Mouse (Mus musculus): Measurements from ENCODE around the gene Rbp3.

Rbp3 gene

DNA sequence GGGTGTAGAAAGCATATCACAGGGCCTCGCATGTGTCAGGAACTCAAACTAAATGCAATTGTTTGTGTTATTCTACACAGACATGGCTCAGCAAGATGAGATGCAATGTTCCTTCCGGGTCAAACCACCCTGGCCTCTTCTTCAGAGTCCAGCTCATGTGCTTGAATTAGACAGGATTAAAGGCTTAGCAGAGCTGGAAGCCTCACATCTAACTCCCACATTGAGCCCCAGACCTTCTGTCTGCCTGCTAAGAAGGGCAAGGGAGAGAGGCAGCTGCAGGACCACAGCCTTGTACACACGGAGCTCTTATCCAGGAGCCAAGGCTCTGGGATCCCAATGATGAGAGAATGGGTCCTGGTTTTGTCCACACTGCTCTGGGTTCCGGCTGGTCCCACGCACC is at the start of gene Rbp3:
Gene Rbp3, plus strand, starts transcription at position 243 of the 400 bp plus-strand sequence.
- DNase-seq (ENCODE audit: low spot score in 2 of 2): no peak

DNA sequence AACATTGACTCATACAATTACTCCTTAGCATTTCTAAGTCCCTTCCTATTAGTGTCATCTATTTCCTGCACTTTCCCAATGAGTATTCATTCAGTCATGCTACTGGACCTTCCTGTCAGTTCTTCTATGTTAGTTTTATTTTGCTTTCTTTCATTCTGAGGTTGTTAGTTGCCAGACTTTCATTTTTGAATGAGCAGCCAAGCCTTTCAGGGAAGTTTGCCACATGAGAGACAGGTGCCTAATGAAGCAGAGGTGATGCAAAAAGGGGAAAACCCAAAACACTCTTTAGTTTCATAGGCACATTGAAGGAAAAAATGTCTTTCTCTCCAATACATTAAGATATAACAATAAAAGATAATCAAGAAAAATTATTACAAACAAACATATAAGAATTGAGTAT is 49.0 kb upstream of the Rbp3 start:
- no peak for DNase-seq (ENCODE audit: low spot score in 2 of 2)

DNA sequence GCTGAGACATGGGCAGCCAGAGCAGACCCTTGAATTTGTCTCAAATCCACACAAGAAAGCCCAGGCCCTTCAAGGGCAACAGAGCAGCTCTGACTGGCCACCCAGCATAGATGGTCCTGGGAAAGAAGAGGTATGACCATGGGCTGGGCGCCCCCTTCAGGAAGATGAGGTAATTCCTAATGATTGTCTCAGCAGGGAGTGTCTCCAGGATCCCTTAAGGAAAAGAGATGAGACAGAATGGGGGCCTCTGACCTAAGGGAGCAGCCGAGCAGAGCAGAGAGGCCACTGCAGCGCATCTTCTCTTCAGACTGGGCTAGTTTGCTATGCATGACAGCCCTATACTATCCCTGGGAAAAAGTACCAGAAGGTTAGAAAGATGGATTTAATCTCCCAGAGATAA is 40.1 kb upstream of the Rbp3 start:
- DNase-seq (ENCODE audit: low spot score in 2 of 2): no peak

DNA sequence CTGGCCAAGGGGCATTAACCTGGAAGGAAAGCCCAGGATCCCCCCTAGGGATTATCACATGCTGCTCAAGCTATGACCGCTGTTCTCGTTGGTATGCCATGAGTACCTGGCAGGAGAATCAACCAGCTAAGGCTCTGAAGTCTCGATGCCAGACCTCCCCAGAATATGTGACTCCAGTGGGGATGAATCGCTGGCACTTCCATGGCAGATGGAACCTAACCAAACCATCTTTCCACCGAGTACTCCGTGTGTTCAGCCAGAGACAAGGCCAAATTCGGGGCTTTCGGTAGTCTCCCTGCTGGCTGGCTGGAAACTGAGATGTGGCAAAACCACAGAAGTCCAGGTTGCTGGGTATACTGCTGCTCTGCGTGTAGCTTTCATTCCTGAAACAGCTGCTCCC is 39.6 kb upstream of the Rbp3 start:
- DNase-seq (ENCODE audit: low spot score in 2 of 2): no peak

DNA sequence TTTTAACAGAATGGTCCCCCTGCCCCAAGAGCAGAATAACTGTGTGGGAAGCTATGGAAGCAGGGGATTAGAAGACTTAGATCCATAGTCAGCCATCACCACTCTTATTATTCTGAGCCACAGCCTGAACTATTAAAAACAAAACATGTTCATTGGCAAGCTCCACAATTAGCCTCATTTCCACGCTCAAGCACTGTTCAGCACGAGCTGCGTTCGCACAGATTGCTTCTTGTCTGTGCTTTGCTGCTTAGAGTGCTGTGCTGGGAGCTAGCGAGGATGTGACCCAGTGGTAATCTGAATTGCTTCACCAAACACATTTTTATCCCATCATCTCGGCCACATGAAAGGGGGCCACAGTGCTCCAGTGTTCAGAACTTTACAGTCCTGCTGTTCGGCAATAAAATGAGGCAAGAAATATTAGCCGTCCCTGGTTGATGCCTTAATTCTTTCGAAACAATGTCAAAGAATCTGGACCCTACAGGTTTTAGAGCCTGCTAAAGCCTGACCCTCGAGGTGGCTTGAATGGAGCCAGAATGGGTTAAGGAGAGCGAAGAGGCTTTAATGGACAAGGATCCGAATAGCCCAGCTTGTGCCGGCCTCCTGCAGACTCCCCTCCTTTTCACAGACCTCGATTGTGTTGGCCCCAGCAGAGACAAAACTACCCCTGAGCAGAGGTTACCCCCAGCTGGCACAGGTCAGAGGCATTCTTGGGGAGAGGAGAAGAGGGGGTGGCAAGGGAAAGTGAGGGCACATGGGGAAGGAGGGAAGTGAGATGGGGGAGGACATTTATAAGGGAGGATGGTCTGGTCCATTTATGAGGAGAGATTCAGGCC is 32.9 kb upstream of the Rbp3 start:
- no peak for DNase-seq (ENCODE audit: low spot score in 2 of 2)

DNA sequence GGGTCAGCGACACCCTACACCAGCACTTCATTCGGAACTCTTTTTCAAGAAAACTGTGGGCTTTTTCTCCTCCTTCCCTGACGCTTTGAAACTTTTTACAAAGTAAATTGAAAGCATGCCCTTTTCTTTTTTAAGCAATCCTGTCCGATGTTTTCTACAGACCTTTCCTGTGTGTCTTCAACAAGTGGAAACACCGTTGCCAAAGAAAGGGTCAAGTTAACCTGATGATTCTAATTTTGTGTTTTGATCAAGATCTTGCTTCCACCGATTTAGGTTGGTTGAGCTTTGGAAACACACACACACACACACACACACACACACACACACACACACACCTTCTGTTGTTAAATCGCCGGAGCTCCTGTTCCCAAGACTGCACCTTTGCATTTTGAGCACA is 31.0 kb upstream of the Rbp3 start:
- DNase-seq (ENCODE audit: low spot score in 2 of 2): no peak

DNA sequence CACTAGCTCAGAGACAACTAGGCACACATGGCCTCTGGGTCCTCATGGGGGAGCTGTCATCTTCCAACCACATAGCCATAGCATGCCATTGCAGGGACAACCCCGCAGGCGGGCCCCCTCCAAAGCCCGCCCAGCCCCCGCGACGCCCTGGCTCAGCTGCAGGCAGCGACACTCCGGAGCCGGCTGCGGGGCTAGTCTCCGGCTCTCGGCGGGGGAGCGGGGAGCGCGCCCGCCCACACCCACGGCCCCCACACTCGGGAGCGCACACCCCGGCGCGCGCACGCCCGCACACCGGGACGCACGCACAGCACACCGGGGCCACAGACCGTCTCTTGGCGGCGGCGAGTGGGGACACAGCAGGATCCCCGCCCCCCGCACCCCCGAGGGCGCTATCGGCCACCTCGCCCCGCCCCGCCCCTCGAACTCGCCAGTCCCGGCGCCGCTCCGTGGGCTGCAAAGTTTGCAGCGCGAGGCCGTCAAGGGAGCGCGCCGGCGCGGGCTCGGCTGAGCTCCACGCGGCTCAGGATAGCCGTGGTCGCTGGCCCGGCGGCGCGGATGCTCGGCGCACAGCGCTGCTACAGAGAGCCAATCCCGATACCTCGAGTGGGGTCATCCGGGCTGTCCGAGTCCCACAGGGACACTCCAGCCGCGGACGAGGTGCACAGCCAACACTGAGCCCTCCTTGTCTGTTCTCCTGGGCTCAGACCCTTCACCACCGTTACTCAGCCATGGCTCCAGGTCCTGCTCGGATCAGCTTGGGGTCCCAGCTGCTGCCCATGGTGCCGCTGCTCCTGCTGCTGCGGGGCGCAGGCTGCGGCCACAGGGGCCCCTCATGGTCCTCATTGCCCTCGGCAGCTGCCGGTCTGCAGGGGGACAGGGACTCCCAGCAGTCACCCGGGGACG is 30.4 kb upstream of the Rbp3 start, which contains the start of gene Gdf10:
Gene Gdf10, plus strand, starts transcription at position 420 of the 903 bp plus-strand sequence.
- peak in 1 of 2 experiments; percentile 7 for DNase-seq (ENCODE audit: low spot score in 2 of 2)

DNA sequence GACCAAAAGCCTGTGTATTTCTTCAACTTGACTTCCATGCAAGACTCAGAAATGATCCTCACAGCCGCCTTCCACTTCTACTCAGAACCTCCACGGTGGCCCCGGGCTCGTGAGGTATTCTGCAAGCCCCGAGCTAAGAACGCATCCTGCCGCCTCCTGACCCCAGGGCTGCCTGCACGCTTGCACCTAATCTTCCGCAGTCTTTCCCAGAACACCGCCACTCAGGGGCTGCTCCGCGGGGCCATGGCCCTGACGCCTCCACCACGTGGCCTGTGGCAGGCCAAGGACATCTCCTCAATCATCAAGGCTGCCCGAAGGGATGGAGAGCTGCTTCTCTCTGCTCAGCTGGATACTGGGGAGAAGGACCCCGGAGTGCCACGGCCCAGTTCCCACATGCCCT is 21.9 kb upstream of the Rbp3 start:
- DNase-seq (ENCODE audit: low spot score in 2 of 2): no peak

DNA sequence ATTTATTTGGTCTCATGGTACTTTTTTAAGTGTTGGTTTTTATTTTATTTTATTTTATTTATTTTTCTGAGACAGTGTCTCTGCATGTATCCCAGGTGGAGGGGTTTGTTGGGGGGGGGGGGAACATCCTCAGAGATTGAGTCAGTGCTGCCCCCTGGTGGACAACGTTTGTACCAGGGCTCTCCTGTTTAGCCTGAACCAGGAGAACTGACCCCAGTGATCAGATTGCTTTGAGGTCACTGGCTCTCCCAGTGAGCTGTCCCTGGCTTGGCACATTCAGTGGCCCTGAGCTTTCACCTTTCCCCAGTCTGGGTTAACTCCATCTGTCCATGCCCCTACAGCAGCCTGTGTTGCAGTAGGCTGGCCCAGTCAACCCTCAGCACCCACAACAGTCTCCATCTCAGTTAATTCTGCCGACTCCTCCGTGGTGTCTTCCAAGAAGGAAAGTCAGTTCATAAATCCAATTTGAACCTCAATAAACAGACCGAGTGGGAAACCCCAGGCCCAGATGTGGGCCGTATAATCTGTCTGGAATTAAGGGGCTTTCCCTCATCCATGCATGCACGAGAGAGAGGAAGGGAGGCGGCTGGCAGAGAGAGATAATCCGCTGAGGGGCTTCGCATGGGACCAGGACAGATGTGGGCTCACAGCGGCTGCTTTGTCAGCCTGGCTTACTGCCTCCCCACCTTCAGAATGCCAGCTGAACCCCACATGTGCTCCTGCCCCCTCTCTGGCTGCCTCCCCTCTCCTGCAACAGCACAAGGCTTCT is 20.7 kb upstream of the Rbp3 start:
- DNase-seq (ENCODE audit: low spot score in 2 of 2): peak in 1 of 2 experiments; percentile 49

DNA sequence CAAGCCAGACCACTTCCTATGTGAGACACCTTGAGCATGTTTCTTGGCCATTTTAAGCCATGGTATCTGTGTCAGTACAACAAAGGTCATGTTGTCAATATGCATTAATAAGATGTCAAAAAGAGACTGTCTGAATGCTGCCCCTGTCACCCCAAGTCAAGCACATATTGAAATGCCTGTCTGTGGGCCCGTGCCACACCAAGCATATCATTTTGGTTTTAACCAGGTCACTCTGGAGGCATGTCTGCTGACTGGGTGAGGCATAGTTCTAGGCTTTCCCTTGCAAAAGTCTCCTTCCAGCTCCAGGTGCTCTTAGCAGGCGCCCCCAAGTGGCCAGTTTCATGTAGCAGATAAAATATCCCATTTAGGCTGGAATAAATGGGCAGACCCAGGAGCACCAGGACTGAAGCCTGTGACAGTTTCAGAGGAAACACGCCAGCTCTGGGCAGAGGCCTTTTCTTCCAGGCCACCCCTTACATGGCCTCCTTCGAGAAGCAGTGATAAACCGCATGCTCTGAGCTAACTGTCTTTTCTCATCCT is 20.0 kb upstream of the Rbp3 start:
- peak in 1 of 2 experiments; percentile 23 for DNase-seq (ENCODE audit: low spot score in 2 of 2)

DNA sequence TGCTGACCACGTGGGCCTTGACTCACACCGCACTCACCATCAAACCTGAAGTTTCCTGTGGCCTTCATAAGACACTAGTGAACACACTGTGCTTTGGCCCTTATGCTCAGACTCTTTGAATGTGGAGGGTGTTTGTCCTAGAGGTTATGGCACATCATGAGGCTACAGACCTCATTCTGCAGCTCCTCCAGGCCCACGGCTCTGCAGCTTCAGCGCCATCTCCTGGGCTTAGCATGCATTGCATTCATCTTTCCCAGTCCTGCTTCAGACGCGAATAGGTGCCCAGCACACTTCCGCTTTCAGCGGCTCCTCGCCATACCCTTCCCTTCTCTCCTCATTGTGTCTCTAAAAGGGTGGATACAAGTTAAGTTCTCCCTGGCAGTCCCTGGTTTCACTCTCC is 14.7 kb upstream of the Rbp3 start:
- peak in 1 of 2 experiments; percentile 19 for DNase-seq (ENCODE audit: low spot score in 2 of 2)

DNA sequence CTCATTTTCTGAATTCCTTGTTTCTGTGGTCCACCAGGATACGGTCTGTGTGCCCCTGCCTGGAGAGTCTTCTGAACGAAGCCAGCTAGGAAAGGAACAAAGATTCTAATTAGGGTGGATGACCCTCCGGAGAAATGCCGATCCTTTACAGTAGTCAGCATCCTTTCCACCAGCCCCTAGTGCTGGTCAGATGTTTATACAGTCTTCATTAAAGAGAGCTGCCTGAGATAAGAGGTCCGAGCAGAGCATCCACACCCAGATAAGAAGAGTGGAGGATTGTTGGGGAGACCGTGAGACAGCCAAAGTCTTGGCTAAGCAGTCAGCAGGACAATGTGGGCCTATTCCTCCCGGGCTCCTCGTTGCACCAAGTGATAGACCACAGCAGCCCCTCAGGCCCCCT is 13.1 kb upstream of the Rbp3 start, which contains the start of gene Gdf2:
Gene Gdf2, plus strand, starts transcription at position 301 of the 400 bp plus-strand sequence.
- no peak for DNase-seq (ENCODE audit: low spot score in 2 of 2)

DNA sequence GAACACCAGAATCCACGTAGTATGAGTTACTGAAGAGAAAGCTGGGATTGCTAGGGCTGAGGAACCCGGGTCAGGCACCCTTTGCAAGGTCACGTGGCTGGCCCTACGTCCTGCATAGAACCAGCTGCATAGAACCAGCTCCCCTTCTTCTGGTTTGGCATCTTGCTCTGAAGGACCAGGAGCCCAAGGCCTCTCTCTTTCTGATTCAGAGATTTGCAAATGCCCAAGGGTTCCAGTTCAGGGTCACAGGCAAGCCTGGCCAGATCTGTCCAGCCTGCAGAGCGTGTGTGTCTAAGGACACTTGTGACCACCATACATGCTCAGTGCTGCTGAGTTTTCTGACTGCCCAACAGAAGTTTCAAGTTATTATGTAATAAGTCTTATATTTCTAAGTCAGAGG is 11.6 kb upstream of the Rbp3 start:
- DNase-seq (ENCODE audit: low spot score in 2 of 2): no peak

DNA sequence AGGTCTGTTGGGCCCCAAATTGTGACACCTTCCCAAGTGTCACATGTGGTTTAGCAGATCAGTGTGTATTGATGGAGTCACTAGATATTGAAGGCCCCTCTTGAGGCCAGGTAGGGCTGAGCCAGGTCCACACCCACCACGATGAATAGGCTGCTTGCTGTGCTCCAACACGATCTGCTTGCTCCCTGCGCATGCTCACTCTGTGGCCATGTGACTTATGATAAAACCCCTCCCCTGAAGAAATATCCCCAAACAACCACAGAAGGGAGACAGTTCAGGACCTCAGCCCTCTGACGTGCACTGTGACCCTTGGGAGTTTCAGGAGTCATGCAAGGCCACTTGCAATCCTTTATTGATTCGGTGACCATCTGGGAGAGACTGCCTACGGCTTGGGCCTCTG is 7.7 kb upstream of the Rbp3 start:
- DNase-seq (ENCODE audit: low spot score in 2 of 2): no peak

DNA sequence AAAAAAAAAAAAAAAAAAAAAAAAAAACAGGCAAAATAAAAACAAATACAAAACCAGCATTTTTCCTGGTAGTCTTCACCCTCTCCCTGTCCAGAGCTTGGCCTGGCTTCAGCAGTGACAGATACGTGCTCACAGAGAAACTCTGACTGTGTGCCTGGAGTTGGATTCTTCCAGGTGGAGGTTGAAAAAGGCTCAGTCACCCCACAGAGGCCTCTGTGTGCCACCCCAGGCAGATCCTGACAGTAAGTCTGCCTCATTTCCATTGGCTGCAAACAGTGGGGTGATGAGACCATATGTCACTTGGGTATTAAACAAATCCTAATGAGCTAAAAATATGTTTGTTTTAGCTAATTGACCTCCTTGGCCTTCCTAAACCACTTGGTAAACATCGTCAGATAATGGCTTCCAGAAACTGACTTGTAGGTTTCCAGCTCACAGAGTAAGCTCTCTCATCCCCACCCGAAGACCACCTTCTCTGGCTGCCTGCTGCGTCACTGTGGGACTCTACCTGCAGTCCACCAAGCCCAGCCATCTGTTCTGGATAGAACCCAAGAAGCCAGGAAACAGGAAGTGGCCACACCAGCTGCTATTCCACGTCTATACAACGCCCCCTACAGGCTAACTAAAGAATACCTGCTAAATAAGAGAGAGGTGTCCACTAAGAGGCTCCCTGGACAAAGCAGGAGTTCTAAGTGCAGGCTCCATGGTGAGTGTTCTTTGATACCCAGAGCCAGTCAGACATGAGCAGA is 1.4 kb upstream of the Rbp3 start:
- DNase-seq (ENCODE audit: low spot score in 2 of 2): no peak

DNA sequence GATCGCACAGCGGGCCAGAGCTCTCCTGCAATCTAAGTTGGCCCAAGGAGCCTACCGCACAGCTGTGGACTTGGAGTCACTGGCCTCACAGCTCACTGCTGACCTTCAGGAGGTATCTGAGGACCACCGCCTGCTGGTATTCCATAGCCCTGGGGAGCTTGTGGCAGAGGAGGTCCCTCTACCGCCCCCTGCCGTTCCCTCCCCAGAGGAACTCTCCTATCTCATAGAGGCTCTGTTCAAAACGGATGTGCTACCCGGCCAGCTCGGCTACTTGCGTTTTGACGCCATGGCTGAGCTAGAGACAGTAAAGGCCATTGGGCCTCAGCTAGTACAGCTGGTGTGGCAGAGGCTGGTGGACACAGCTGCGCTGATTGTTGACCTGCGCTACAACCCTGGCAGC is 2.3 kb downstream of the Rbp3 start:
- no peak for DNase-seq (ENCODE audit: low spot score in 2 of 2)

DNA sequence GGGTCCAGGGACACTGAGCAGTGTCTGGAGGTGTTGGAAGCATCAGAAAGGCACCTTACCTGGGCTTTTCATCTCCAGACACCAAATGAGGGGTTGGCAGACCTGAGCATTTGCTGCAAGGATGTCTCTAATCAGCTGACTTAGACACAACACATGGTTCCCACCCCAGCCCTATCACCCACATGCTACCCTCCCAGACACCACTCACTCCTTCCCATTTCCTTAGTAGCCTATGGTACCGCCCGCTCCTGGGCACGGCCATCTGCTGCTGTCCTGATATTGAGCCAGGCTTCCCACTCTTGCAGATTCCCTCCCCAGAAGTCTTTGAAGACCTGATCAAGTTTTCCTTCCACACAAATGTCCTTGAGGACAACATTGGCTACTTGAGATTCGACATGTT is 4.4 kb downstream of the Rbp3 start:
- DNase-seq (ENCODE audit: low spot score in 2 of 2): no peak

DNA sequence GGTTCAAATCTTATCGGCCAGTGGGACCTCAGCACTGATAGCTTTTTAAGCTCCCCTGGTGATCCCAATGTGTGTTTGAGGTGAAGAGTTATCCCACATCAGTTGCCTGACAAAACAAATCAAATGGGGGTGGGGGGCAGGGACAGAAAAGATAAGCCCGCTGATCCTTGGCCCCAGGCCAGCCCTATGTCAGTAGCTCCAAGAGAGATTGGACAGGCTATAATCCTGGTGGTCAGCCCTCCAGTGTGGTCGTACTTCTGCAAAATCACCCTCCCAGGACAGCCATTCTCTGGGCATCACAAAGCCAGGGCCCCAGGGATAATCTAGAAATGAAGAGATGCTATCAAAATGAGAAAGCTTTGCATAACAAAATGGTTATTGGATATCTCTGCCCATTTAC is 5.0 kb downstream of the Rbp3 start:
- DNase-seq (ENCODE audit: low spot score in 2 of 2): no peak

DNA sequence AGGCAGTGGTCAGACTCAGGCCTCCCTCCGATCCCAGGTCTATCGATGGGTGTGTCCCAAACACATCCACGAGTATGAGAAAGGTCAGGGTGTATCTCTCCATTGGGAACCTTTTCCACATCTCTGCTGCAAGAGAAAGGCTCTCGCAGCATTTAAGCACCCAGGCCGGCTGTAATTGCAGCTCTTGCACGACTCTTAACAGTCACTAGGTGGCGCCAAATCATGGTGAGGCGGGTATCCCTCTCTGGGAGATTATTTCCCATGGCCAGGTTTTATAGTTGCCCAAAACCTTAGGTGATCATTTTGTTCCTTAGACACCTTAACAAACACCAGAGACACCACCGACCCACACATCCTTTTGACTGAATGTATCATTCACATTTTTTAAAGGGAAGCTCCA is 5.5 kb downstream of the Rbp3 start:
- peak; percentile 15 to 17 for DNase-seq (ENCODE audit: low spot score in 2 of 2)

DNA sequence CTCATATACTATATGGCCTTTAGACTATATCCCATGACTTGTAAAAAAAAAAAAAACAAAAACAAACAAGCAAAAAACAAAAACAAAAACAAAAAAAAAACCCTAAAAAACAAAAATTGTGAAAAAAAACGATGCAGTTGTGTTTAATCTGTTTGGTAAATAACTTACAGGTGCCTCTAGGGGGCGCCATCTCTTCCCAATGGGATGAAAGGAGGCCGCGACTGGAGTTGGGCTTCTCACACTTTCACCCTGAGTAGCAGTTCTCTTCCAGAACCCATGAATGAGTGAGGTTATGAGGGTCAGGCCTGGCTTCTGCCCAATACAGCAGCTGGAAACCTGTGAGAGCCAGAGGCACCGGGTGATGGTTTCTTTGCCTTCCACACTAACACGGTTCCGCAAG is 11.9 kb downstream of the Rbp3 start:
- DNase-seq (ENCODE audit: low spot score in 2 of 2): no peak

DNA sequence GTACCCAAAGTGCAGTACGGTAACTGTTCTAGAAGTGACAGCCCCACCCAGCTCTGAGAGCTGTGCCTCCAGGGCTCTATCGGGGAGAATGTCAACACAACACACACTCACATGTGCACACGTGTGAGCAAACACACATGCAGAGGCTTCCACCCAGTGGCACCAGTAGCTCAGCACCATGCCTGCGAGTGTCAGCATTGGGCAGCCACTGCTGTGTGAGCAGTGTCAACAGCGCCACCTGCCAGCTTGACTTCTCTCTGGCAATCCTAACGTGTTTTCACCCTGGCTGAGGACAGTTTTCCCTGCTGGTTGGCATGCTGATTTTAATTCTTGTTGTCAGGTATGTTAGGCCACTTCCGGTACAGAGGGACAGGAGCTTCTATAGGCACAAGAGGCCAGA is 18.9 kb downstream of the Rbp3 start:
- no peak for DNase-seq (ENCODE audit: low spot score in 2 of 2)
